Mouse (Mus musculus): ENCODE measurements around the gene Noct. TPM values are rescaled to one million over a fixed set of nuclear protein-coding genes. Genes with fewer than 3 reads are reported as not detected.
A peak's percentile ranks its signal among the peaks of the same experiment; 100 is the strongest.
"Not testable (repeated sequence)": the region's sequence is repeated elsewhere in the genome, so short reads cannot be mapped to it uniquely, and the experiment has no call there.

Noct gene
- polyA plus RNA-seq, 1 experiment from 2014 or later = 12.0 TPM

- not testable (repeated sequence) for H3K4me1 ChIP-seq (ENCODE audit: control insufficient read depth in 2 of 2, insufficient read depth in 2 of 2, low read length in 2 of 2); ATAC-seq (ENCODE audit: insufficient number of reproducible peaks, insufficient read depth, low FRiP score, low read depth); H3K4me3 ChIP-seq (ENCODE audit: control insufficient read depth in 1 of 2, insufficient read depth in 1 of 2, low read depth in 1 of 2, low read length in 2 of 2); H3K9me3 ChIP-seq (ENCODE audit: control insufficient read depth, low read length); H3K4me2 ChIP-seq (ENCODE audit: low read length); H3K36me3 ChIP-seq (ENCODE audit: control insufficient read depth, insufficient read depth, low read length); H3K27ac ChIP-seq (replicated peaks in 1 of 2; ENCODE audit: control insufficient read depth in 1 of 2, insufficient read depth in 1 of 2, low read depth in 2 of 2, low read length in 2 of 2); H3K9ac ChIP-seq (ENCODE audit: low read length); H3K27me3 ChIP-seq (ENCODE audit: control insufficient read depth, insufficient read depth, low read length)
- WGBS = 75% methylated on average over 5 of the region's 10 CpGs
Measured at GRCm38 (mm10) chr3:51216351-51216750, 7.9 kb upstream of the Noct start.

GRCm38 (mm10) chr3:51218385-51218784 lies 5.9 kb upstream of the Noct start:
- H3K36me3 ChIP-seq (ENCODE audit: control insufficient read depth, insufficient read depth, low read length); H3K9ac ChIP-seq (ENCODE audit: low read length); H3K4me2 ChIP-seq (ENCODE audit: low read length); H3K27ac ChIP-seq (replicated peaks in 1 of 2; ENCODE audit: control insufficient read depth in 1 of 2, insufficient read depth in 1 of 2, low read depth in 2 of 2, low read length in 2 of 2); ATAC-seq (ENCODE audit: insufficient number of reproducible peaks, insufficient read depth, low FRiP score, low read depth); H3K4me3 ChIP-seq (ENCODE audit: control insufficient read depth in 1 of 2, insufficient read depth in 1 of 2, low read depth in 1 of 2, low read length in 2 of 2); H3K9me3 ChIP-seq (ENCODE audit: control insufficient read depth, low read length); H3K27me3 ChIP-seq (ENCODE audit: control insufficient read depth, insufficient read depth, low read length): not testable (repeated sequence)
- 78% methylated on average over 6 of the region's 6 CpGs for WGBS
- peaks cover 12 to 28% of the 10 kb centered on the region in 2 experiments for H3K4me1 ChIP-seq (ENCODE audit: control insufficient read depth in 2 of 2, insufficient read depth in 2 of 2, low read length in 2 of 2)

GRCm38 (mm10) chr3:51219213-51219612 lies 5.0 kb upstream of the Noct start:
- Histone ChIP-seq H3K4me2 (ENCODE audit: low read length) (no peak overlapping the region), H3K9me3 (ENCODE audit: control insufficient read depth, low read length) (no peaks in the 10 kb centered on the region), H3K27ac (replicated peaks in 1 of 2; ENCODE audit: control insufficient read depth in 1 of 2, insufficient read depth in 1 of 2, low read depth in 2 of 2, low read length in 2 of 2) (no peak overlapping the region), H3K9ac (ENCODE audit: low read length) (no peak overlapping the region), H3K36me3 (ENCODE audit: control insufficient read depth, insufficient read depth, low read length) (no peaks in the 10 kb centered on the region), H3K27me3 (ENCODE audit: control insufficient read depth, insufficient read depth, low read length) (no peaks in the 10 kb centered on the region), H3K4me1 (ENCODE audit: control insufficient read depth in 2 of 2, insufficient read depth in 2 of 2, low read length in 2 of 2) (peaks cover 18 to 36% of the 10 kb centered on the region in 2 experiments), H3K4me3 (ENCODE audit: control insufficient read depth in 1 of 2, insufficient read depth in 1 of 2, low read depth in 1 of 2, low read length in 2 of 2) (no peak overlapping the region)
- 87% methylated on average over 5 of the region's 5 CpGs for WGBS
- no peak for ATAC-seq (ENCODE audit: insufficient number of reproducible peaks, insufficient read depth, low FRiP score, low read depth)

GRCm38 (mm10) chr3:51220846-51221245 lies 3.4 kb upstream of the Noct start:
- H3K27ac ChIP-seq (replicated peaks in 1 of 2; ENCODE audit: control insufficient read depth in 1 of 2, insufficient read depth in 1 of 2, low read depth in 2 of 2, low read length in 2 of 2) = no peak overlapping the region
- ATAC-seq (ENCODE audit: insufficient number of reproducible peaks, insufficient read depth, low FRiP score, low read depth) = no peak
- peaks cover 18 to 39% of the 10 kb centered on the region in 2 experiments for H3K4me1 ChIP-seq (ENCODE audit: control insufficient read depth in 2 of 2, insufficient read depth in 2 of 2, low read length in 2 of 2)
- H3K9me3 ChIP-seq (ENCODE audit: control insufficient read depth, low read length) = no peaks in the 10 kb centered on the region
- H3K4me3 ChIP-seq (ENCODE audit: control insufficient read depth in 1 of 2, insufficient read depth in 1 of 2, low read depth in 1 of 2, low read length in 2 of 2) = no peak overlapping the region
- no peak overlapping the region for H3K9ac ChIP-seq (ENCODE audit: low read length)
- H3K4me2 ChIP-seq (ENCODE audit: low read length) = peak overlapping the region; percentile 47; the same call in 1 of the 2 replicates
- no peaks in the 10 kb centered on the region for H3K27me3 ChIP-seq (ENCODE audit: control insufficient read depth, insufficient read depth, low read length)
- no peaks in the 10 kb centered on the region for H3K36me3 ChIP-seq (ENCODE audit: control insufficient read depth, insufficient read depth, low read length)
- whole genome bisulfite sequencing = 20% methylated on average over 4 of the region's 4 CpGs

- Histone ChIP-seq H3K4me1 (ENCODE audit: control insufficient read depth in 2 of 2, insufficient read depth in 2 of 2, low read length in 2 of 2) (peaks cover 20 to 48% of the 10 kb centered on the region in 2 experiments), H3K9ac (ENCODE audit: low read length) (0 out of 2 replicates have a peak overlapping the region, but pooled peaks have one; percentile 17), H3K36me3 (ENCODE audit: control insufficient read depth, insufficient read depth, low read length) (no peaks in the 10 kb centered on the region), H3K4me3 (ENCODE audit: control insufficient read depth in 1 of 2, insufficient read depth in 1 of 2, low read depth in 1 of 2, low read length in 2 of 2) (peak overlapping the region in 1 of 2 experiments; percentile 14; a peak in 1 of 4 replicates), H3K27ac (replicated peaks in 1 of 2; ENCODE audit: control insufficient read depth in 1 of 2, insufficient read depth in 1 of 2, low read depth in 2 of 2, low read length in 2 of 2) (peak overlapping the region; percentile 40 to 43), H3K9me3 (ENCODE audit: control insufficient read depth, low read length) (no peaks in the 10 kb centered on the region), H3K27me3 (ENCODE audit: control insufficient read depth, insufficient read depth, low read length) (no peaks in the 10 kb centered on the region), H3K4me2 (ENCODE audit: low read length) (peak overlapping the region; percentile 47)
- no peak for ATAC-seq (ENCODE audit: insufficient number of reproducible peaks, insufficient read depth, low FRiP score, low read depth)
- WGBS = 38% methylated on average over 8 of the region's 8 CpGs
Measured at GRCm38 (mm10) chr3:51221847-51222246, 2.4 kb upstream of the Noct start.

- H3K4me3 ChIP-seq (ENCODE audit: control insufficient read depth in 1 of 2, insufficient read depth in 1 of 2, low read depth in 1 of 2, low read length in 2 of 2) = peak overlapping the region in 1 of 2 experiments; percentile 14; a peak in 1 of 4 replicates
- 39% methylated on average over 6 of the region's 6 CpGs for WGBS
- peak; percentile 38; the same call in 1 of the 2 replicates for ATAC-seq (ENCODE audit: insufficient number of reproducible peaks, insufficient read depth, low FRiP score, low read depth)
- H3K9ac ChIP-seq (ENCODE audit: low read length) = 0 out of 2 replicates have a peak overlapping the region, but pooled peaks have one; percentile 17
- peak overlapping the region; percentile 47 for H3K4me2 ChIP-seq (ENCODE audit: low read length)
- no peaks in the 10 kb centered on the region for H3K9me3 ChIP-seq (ENCODE audit: control insufficient read depth, low read length)
- H3K27me3 ChIP-seq (ENCODE audit: control insufficient read depth, insufficient read depth, low read length) = no peaks in the 10 kb centered on the region
- 0 out of 2 replicates have a peak, but pooled peaks cover 2% of the 10 kb centered on the region for H3K36me3 ChIP-seq (ENCODE audit: control insufficient read depth, insufficient read depth, low read length)
- peak overlapping the region; percentile 40 to 43; a peak in 3 of 4 replicates for H3K27ac ChIP-seq (replicated peaks in 1 of 2; ENCODE audit: control insufficient read depth in 1 of 2, insufficient read depth in 1 of 2, low read depth in 2 of 2, low read length in 2 of 2)
- H3K4me1 ChIP-seq (ENCODE audit: control insufficient read depth in 2 of 2, insufficient read depth in 2 of 2, low read length in 2 of 2) = peaks cover 20 to 49% of the 10 kb centered on the region in 2 experiments
Measured at GRCm38 (mm10) chr3:51222302-51222701, 1.9 kb upstream of the Noct start.

- ATAC-seq (ENCODE audit: insufficient number of reproducible peaks, insufficient read depth, low FRiP score, low read depth) = no peak
- H3K27me3 ChIP-seq (ENCODE audit: control insufficient read depth, insufficient read depth, low read length) = no peaks in the 10 kb centered on the region
- WGBS = 44% methylated on average over 10 of the region's 10 CpGs
- no peak overlapping the region for H3K9ac ChIP-seq (ENCODE audit: low read length)
- H3K9me3 ChIP-seq (ENCODE audit: control insufficient read depth, low read length) = no peaks in the 10 kb centered on the region
- H3K36me3 ChIP-seq (ENCODE audit: control insufficient read depth, insufficient read depth, low read length) = 0 out of 2 replicates have a peak, but pooled peaks cover 3% of the 10 kb centered on the region
- H3K4me2 ChIP-seq (ENCODE audit: low read length) = peak overlapping the region; percentile 80; the same call in 1 of the 2 replicates
- H3K27ac ChIP-seq (replicated peaks in 1 of 2; ENCODE audit: control insufficient read depth in 1 of 2, insufficient read depth in 1 of 2, low read depth in 2 of 2, low read length in 2 of 2) = peak overlapping the region in 1 of 2 experiments; percentile 97; a peak in 1 of 4 replicates
- H3K4me3 ChIP-seq (ENCODE audit: control insufficient read depth in 1 of 2, insufficient read depth in 1 of 2, low read depth in 1 of 2, low read length in 2 of 2) = no peak overlapping the region
- peaks cover 20 to 49% of the 10 kb centered on the region in 2 experiments for H3K4me1 ChIP-seq (ENCODE audit: control insufficient read depth in 2 of 2, insufficient read depth in 2 of 2, low read length in 2 of 2)
Measured at GRCm38 (mm10) chr3:51222834-51223460, 1.3 kb upstream of the Noct start.
